Mouse (Mus musculus) hindbrain, embryonic 16.5 days (tissue): Measurements from ENCODE around the gene Ralgps2. TPM values are rescaled to one million over a fixed set of nuclear protein-coding genes. Genes with fewer than 3 reads are reported as not detected.

ENCODE experiments used
- ATAC-seq: fragments of 200-750 bp; cut with Nextera tagmentation; 2 replicates; pipeline ENCODE4 v1.8.0; 2017; ENCODE audit warnings: moderate TSS enrichment, moderate library complexity
- H3K27ac ChIP-seq: fragments of 300-500 bp; sonication (generic); 2 replicates; pipeline ENCODE4 v1.5.1; 2014; ENCODE audit warnings: low read depth, mild to moderate bottlenecking, control low read depth, low read length, moderate library complexity
- H3K27me3 ChIP-seq: fragments of 300-500 bp; sonication (generic); replicated peaks from 2 replicates; pipeline ENCODE4 v1.6.1; 2014; ENCODE audit warnings: low read length; ENCODE audit not compliant: control insufficient read depth, insufficient read depth
- H3K36me3 ChIP-seq: fragments of 300-500 bp; sonication (generic); 2 replicates; pipeline ENCODE4 v1.6.1; 2014; ENCODE audit warnings: mild to moderate bottlenecking, low read length, moderate library complexity, mixed read lengths; ENCODE audit not compliant: control insufficient read depth, insufficient read depth
- H3K4me1 ChIP-seq: fragments of 300-500 bp; sonication (generic); 2 replicates; pipeline ENCODE4 v1.6.1; 2014; ENCODE audit warnings: low read depth, low read length; ENCODE audit not compliant: control insufficient read depth, insufficient read depth
- H3K4me2 ChIP-seq: fragments of 300-500 bp; sonication (generic); 2 replicates; pipeline ENCODE4 v1.6.1; 2014; ENCODE audit warnings: mild to moderate bottlenecking, low read length, control low read depth, moderate library complexity
- H3K4me3 ChIP-seq: fragments of 300-500 bp; sonication (generic); 2 replicates; pipeline ENCODE4 v1.5.1; 2014; ENCODE audit warnings: mild to moderate bottlenecking, low read length, control low read depth, moderate library complexity
- H3K9ac ChIP-seq: fragments of 300-500 bp; sonication (generic); 2 replicates; pipeline ENCODE4 v1.6.1; 2014; ENCODE audit warnings: low read depth, mild to moderate bottlenecking, control low read depth, low read length, moderate library complexity
- H3K9me3 ChIP-seq: fragments of 300-500 bp; sonication (generic); 2 replicates; pipeline ENCODE4 v1.6.1; 2014; ENCODE audit warnings: mild to moderate bottlenecking, low read length, moderate library complexity; ENCODE audit not compliant: control insufficient read depth
- WGBS: fragments of 180-500 bp; shearing (Covaris S2); extraction: QIAGEN DNeasy Blood & Tissue Kit; methylation state at CpG from one replicate; pipeline ENCODE4 v1.1.7; 2014; 5-methylcytosine and 5-hydroxymethylcytosine counted together
- polyA plus RNA-seq: library from polyadenylated mRNA; unstranded; fragments of >200 nt; fragmentation: Nextera tagmentation; extraction: Ambion mirVana; gene quantifications from 2 replicates; pipeline ENCODE4 v1.2.1, GENCODE M21; 2015

Ralgps2 gene
- polyA plus RNA-seq, 1 experiment from 2014 or later: 74.7 TPM

DNA sequence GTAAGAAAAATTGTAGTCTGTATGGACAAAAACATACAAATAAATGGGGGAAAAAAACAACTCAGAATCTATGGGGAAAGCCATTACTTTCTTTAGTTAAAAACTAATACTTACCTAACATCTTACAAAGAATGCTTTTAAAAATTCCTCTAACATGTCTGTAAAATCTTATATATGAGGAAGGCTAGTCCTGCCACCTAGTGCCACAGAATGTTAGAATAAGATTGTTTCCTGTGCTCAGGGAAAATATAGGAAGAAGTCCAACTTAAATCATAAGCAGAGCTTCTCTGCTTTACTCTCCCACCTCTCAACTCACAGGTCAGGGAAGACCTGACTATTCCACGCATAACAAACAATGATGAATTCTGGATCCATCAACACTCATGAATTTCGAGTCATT is 53.5 kb downstream of the Ralgps2 start:
- no peaks in the 10 kb centered on the region for H3K4me1 ChIP-seq
- no peak overlapping the region for H3K9ac ChIP-seq
- no peaks in the 10 kb centered on the region for H3K27me3 ChIP-seq
- H3K9me3 ChIP-seq: no peaks in the 10 kb centered on the region
- H3K36me3 ChIP-seq: peaks cover 25% of the 10 kb centered on the region
- H3K27ac ChIP-seq: no peak overlapping the region
- no peak overlapping the region for H3K4me3 ChIP-seq
- ATAC-seq: no peak
- no peak overlapping the region for H3K4me2 ChIP-seq
- WGBS: 86% methylated on average over 2 of the region's 2 CpGs

- Histone ChIP-seq H3K27ac (no peak overlapping the region), H3K36me3 (peaks cover 25% of the 10 kb centered on the region), H3K4me2 (no peak overlapping the region), H3K4me3 (no peak overlapping the region), H3K4me1 (no peaks in the 10 kb centered on the region), H3K27me3 (no peaks in the 10 kb centered on the region), H3K9me3 (no peaks in the 10 kb centered on the region), H3K9ac (no peak overlapping the region)
- 83% methylated on average over 2 of the region's 2 CpGs for WGBS
- ATAC-seq: no peak
Observed at GRCm38 (mm10) chr1:156884782-156885181, 54.6 kb downstream of the Ralgps2 start.

DNA sequence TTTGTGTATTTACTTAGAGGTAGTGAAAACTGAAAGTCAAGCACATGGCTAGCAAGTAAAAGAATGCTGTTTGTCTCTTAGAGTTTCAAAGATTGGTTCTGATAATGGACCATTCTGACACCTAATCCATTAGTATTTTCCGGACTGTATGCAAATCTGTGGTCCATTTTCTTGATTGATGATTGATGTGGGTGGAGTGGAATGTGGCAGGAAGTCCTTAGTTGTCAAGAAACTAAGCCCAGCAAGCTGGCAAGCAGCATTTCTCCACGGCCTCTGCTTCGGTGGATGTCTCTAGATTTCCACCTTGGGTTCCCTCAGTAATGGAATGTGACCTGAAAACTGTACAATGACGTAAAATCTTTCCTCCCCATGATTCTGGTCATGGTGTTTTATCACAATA is 68.8 kb downstream of the Ralgps2 start:
- Histone ChIP-seq H3K4me1 (no peaks in the 10 kb centered on the region), H3K27me3 (no peaks in the 10 kb centered on the region), H3K9ac (no peak overlapping the region), H3K4me3 (no peak overlapping the region), H3K36me3 (peaks cover 5% of the 10 kb centered on the region; the same call in 1 of the 2 replicates), H3K4me2 (no peak overlapping the region), H3K27ac (no peak overlapping the region), H3K9me3 (no peaks in the 10 kb centered on the region)
- WGBS: 90% methylated on average over 4 of the region's 4 CpGs
- no peak for ATAC-seq

- Histone ChIP-seq H3K9ac (no peak overlapping the region), H3K4me2 (no peak overlapping the region), H3K4me1 (peaks cover under 1% of the 10 kb centered on the region; the same call in 1 of the 2 replicates), H3K27me3 (no peaks in the 10 kb centered on the region), H3K4me3 (no peak overlapping the region), H3K9me3 (no peaks in the 10 kb centered on the region), H3K36me3 (peaks cover 5% of the 10 kb centered on the region; the same call in 1 of the 2 replicates), H3K27ac (no peak overlapping the region)
- no peak for ATAC-seq
- 90% methylated on average over 5 of the region's 5 CpGs for WGBS
Observed at GRCm38 (mm10) chr1:156870028-156870427, 69.4 kb downstream of the Ralgps2 start.

GRCm38 (mm10) chr1:156864240-156864639 is 75.2 kb downstream of the Ralgps2 start:
- H3K27ac ChIP-seq: peak overlapping the region; percentile 7; the same call in 1 of the 2 replicates
- 23% methylated on average over 3 of the region's 3 CpGs for WGBS
- H3K4me1 ChIP-seq: peaks cover 2% of the 10 kb centered on the region; the same call in 1 of the 2 replicates
- H3K9ac ChIP-seq: no peak overlapping the region
- H3K36me3 ChIP-seq: no peaks in the 10 kb centered on the region; the same call in 1 of the 2 replicates
- peak; percentile 52; the same call in 1 of the 2 replicates for ATAC-seq
- no peak overlapping the region for H3K4me3 ChIP-seq
- no peak overlapping the region for H3K4me2 ChIP-seq
- no peaks in the 10 kb centered on the region for H3K27me3 ChIP-seq
- H3K9me3 ChIP-seq: no peaks in the 10 kb centered on the region

DNA sequence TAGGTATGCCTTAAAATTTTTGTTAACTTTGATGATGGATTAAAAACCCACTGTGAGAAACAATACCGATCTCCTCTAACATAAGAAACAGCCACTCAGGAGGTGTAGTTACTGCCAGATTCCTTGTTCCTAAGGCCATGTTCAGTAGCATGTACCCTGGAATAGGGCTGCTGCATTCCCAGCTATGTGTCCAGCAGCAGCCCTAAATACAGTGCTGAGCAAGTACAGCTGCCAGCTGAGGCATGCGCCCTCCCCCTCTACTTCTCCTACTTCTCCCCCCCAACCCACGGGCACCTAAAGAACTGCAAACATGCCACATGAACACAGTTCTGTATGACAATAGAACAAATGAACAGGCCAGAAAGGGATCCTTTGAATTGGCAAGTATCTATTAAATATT is 75.7 kb downstream of the Ralgps2 start:
- Histone ChIP-seq H3K27me3 (no peaks in the 10 kb centered on the region), H3K4me3 (no peak overlapping the region), H3K9ac (no peak overlapping the region), H3K36me3 (no peaks in the 10 kb centered on the region; the same call in 1 of the 2 replicates), H3K4me2 (no peak overlapping the region), H3K4me1 (peaks cover 2% of the 10 kb centered on the region; the same call in 1 of the 2 replicates), H3K27ac (peak overlapping the region; percentile 7; the same call in 1 of the 2 replicates), H3K9me3 (no peaks in the 10 kb centered on the region)
- 51% methylated on average over 3 of the region's 3 CpGs for WGBS
- ATAC-seq: peak; percentile 30; the same call in 1 of the 2 replicates

GRCm38 (mm10) chr1:156861475-156862043 is 77.9 kb downstream of the Ralgps2 start:
- Histone ChIP-seq H3K9me3 (no peaks in the 10 kb centered on the region), H3K27ac (no peak overlapping the region), H3K27me3 (no peaks in the 10 kb centered on the region), H3K36me3 (no peaks in the 10 kb centered on the region; the same call in 1 of the 2 replicates), H3K4me1 (peaks cover 2% of the 10 kb centered on the region; the same call in 1 of the 2 replicates), H3K9ac (no peak overlapping the region), H3K4me3 (no peak overlapping the region), H3K4me2 (no peak overlapping the region)
- 50% methylated on average over 4 of the region's 4 CpGs for WGBS
- ATAC-seq: no peak

DNA sequence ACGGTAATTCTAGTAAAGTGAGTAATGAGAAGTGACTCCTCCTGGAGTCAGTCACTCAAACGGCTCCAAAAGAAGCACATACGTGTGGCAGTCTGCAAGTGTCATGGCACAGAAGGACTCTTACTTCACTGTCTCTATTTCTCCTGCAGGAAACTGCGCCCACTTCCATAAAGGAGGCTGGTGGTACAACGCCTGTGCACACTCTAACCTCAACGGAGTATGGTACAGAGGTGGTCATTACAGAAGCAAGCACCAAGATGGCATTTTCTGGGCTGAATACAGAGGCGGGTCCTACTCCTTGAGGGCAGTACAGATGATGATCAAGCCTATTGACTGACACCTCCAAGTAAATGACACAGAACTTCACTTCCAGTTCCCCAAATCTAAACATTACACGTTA is 79.2 kb downstream of the Ralgps2 start:
- H3K27me3 ChIP-seq: no peaks in the 10 kb centered on the region
- no peak overlapping the region for H3K27ac ChIP-seq
- peaks cover 2% of the 10 kb centered on the region; the same call in 1 of the 2 replicates for H3K4me1 ChIP-seq
- H3K4me2 ChIP-seq: no peak overlapping the region
- 87% methylated on average over 8 of the region's 8 CpGs for WGBS
- no peaks in the 10 kb centered on the region for H3K9me3 ChIP-seq
- no peak for ATAC-seq
- H3K9ac ChIP-seq: no peak overlapping the region
- H3K36me3 ChIP-seq: 0 out of 2 replicates have a peak, but pooled peaks cover 3% of the 10 kb centered on the region
- no peak overlapping the region for H3K4me3 ChIP-seq

DNA sequence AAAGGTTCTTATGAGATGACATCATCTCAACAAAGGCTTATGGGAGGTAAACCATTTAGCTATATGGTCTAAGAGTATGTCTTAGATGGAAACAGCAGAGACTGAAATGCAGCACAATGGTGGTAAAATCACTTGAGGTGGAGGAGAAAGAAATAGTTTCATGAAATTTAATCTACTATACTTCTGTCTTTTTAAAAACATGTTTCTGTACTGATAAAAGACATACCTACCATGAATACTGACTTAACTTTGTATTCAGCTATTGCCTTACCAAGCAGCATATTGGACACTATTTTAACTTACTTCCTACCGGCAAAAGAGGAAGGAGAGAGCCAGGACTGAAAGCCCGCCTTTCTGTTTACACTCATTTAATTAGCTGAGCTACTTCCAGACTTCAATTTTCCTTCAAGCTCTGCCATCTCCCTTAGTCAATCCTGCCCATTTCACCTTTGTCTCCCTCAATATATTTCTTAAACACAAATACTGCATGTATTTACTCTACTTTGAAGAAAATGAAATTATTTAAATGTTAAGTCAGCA is 79.6 kb downstream of the Ralgps2 start:
- Histone ChIP-seq H3K27me3 (no peaks in the 10 kb centered on the region), H3K4me1 (no peaks in the 10 kb centered on the region), H3K36me3 (0 out of 2 replicates have a peak, but pooled peaks cover 3% of the 10 kb centered on the region), H3K4me3 (no peak overlapping the region), H3K4me2 (no peak overlapping the region), H3K9ac (no peak overlapping the region), H3K27ac (no peak overlapping the region), H3K9me3 (no peaks in the 10 kb centered on the region)
- ATAC-seq: no peak
- WGBS: 77% methylated on average over 2 of the region's 2 CpGs
